11 mouse cellular contexts compared by ENCODE assay signal in genomic region chr7:132795141-132795540, GRCm38 (mm10).
"Had no signal": no experiment of that assay in that cellular context is flagged by ENCODE, and none has a peak within 500 bp of the region (broad histone marks: within the 10 kb centered on the region; RNA-seq: fewer than 3 reads in every experiment).

No protein-coding gene starts in this region.

- H3K4me2 ChIP-seq: kidney, embryonic 15.5 days; limb, embryonic 13.5 days; midbrain, embryonic 13.5 days; stomach, embryonic 15.5 days had no signal

- DNase-seq: kidney, adult 2 months; kidney, postnatal 14 days; left cerebral cortex, postnatal 4 days; lung, adult 18-20 months; thymus, adult 2 months; thymus, postnatal 25 days had no signal

- H3K9me3 ChIP-seq: kidney, embryonic 15.5 days; limb, embryonic 13.5 days; midbrain, embryonic 13.5 days; stomach, embryonic 15.5 days had no signal

- H3K4me3 ChIP-seq: kidney, embryonic 15.5 days; limb, embryonic 13.5 days; midbrain, embryonic 13.5 days; stomach, embryonic 15.5 days had no signal

- H3K27ac ChIP-seq: kidney, embryonic 15.5 days; limb, embryonic 13.5 days; liver, embryonic 14.5 days; midbrain, embryonic 13.5 days; stomach, embryonic 15.5 days had no signal

- H3K36me3 ChIP-seq: stomach, embryonic 15.5 days had no signal

- ATAC-seq: midbrain, embryonic 13.5 days had no signal

- H3K9ac ChIP-seq: kidney, embryonic 15.5 days; limb, embryonic 13.5 days; liver, embryonic 14.5 days; midbrain, embryonic 13.5 days; stomach, embryonic 15.5 days had no signal

- H3K27me3 ChIP-seq: kidney, embryonic 15.5 days; limb, embryonic 13.5 days; midbrain, embryonic 13.5 days; stomach, embryonic 15.5 days had no signal
